Mouse (Mus musculus): ENCODE results near the gene Nfyb.

DNA sequence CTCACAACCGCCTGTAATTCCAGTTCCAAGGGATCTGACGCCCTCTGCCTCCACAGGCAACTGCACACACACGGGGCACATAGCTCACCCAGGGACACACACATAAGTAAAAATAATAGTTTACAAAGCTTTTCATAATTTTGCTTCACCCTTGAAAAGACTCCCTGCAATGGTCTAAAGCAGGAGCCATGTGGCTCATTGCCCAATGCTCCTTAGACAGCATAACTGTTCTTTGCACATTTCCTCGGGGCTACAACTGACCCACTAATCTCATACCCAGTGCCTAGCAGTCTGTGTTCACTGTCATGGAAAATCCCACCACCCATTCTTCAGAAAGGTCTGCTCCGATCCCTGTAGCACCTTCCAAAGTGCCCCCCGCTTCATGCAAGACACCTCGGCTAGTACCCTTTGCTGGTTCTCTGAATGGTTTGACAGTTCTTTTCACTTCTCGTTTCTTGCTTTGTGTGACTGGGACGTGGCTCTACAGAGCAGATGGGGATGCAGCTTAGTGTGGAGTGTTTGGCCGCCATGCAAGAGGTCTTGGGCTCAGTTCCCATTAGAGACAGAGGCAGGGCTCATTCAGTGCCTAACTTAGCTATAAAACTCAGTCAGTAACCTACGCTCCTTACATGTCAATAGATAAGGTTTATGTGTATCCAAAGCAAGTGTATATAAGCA lies 8.6 kb downstream of the Nfyb start:
- TF ChIP-seq POLR2A (IDR thresholded peaks at IDR 0.05; ENCODE audit: insufficient read depth, low read length) = no peak
- no peak for TF ChIP-seq CTCF (IDR thresholded peaks at IDR 0.05; ENCODE audit: low read depth, low read length)

All from ES-Bruce4 (cell line).